Mouse (Mus musculus) left cerebral cortex, adult 11 months (tissue): ENCODE results near the gene E2f3.

Experiments
- DNase-seq: peaks from one replicate; pipeline ENCODE4 v3.0.0; 2022; ENCODE audit warnings: low spot score

The E2f3 gene

DNA sequence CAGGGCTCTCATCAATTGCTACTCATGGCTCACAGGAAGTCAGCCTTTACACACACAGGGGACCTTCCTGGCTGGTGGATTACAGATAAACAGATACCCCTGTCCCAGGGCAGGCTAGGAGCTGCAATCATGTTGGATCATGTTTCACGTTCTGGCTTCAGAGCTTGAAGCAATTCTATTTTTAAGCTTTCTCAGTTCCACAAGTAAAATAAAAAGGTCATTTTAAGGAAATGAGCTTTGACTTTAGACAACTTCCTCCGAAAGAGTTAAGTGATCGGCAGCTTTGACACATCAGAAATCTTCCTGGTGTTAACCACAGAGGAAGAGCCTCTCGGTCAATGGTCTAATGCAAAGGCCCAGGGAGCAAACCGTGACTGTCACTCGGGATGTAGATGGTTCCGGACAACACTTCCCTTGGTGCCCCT is 6.7 kb downstream of the E2f3 start:
- DNase-seq: no peak

DNA sequence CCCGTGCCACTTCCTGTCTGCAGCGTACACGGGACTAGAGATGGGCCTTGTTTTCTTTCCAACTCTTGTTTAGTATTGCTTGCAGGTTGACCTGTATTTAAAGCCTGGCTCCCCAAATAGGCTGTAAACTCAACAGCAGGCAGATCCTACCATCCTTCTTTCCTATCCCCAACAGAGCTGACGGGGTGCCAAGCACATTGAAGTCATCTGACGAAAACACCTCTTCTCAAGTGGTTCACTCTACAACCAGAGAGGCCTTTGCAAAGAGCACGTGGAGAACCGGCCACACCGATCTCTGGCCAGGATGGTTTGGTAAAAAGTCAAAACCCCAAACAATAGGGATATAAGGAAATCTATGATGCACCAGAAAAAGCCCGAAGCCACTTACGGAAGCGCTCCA is 8.5 kb downstream of the E2f3 start:
- DNase-seq: no peak

DNA sequence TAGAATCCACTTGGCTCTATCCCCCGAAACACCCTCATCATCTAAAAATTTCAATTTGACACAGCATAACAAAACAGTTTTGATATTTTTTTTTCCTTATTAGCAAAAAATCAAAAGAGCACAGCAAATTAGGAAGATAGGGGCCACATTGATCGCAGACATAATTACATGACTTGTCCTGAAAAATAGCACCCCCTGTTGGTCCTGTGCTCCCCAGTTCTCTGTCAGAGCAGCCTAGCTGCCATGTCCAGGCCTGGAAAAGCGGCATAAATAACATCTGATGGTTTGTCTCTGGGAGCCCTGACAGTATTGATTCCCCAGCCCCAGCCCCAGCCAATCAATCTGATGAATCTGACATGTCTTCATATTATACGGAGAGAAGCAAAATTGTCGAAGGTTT is 11.8 kb downstream of the E2f3 start:
- no peak for DNase-seq

DNA sequence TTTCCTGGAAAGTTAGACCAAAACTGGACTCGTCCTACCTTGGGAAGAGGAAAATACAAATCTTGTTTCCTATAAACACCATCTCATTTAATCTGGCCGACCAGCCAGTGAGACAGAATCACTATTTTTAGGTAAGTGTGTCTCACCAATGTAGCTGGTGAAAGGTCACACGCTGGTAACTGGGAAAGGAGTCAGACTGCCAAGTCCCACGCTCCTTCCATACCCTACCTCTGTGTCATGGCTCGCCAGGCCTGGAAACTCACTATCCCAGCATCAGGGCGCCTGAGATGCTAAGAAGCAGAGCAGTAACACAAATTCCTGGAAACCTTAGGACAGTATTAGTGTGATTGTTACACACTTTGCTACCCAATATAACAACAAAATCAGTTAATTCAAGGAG is 12.3 kb downstream of the E2f3 start:
- no peak for DNase-seq

DNA sequence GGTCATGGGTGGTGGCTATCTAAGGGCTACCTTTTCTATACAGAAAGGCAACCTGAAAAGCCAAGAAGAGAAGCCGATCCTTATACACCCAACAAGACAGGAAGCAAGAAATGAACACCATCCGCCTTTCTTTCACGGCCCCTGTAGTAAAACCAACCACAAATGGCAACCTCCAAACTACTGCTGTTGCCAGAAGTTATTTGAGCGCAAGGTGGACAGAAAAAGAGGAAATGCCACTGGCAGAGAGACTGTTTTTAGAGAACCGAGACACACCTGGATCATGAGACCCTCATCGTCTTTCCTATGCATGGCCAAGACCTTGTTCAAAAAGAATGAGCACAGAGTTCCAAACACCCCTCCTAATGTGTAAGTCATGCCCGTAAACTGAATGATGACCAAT is 15.5 kb downstream of the E2f3 start:
- DNase-seq: no peak

DNA sequence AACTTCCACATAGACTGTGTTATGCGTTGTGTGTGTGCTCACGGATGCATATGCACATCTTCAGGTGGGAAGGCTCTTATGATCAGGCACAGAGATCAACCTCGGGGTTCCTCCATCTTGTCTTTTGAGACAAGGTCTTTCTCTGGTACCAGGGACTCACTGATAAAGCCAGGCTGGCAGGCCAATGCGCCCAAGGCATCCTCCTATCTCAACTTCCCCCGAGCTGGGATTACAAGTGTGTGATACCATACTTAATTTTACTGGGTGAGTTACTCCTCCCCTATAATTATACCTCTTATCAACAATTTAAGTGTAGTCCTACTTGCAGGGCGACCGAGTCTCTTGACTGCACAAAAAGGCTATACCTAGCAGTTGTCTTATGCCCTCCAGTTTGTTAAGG is 17.2 kb downstream of the E2f3 start:
- no peak for DNase-seq

DNA sequence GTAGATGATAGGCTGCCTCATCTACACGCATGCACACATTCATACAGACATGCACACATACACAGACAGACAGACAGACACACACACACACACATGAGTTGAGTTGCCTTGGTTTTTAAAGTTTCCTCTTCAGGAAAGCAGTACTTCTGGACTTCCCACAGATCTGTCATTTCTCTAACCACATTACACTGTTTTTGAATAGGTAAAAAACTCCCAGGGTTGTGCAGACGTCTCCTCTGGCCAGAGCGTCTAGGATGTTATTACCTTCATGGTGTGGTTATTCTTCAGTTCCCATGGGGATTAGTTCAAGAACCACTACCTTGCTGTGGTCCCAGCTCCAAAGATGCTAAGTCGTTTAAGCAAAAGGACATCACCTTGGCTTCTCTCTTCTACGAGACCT is 18.5 kb downstream of the E2f3 start:
- no peak for DNase-seq

DNA sequence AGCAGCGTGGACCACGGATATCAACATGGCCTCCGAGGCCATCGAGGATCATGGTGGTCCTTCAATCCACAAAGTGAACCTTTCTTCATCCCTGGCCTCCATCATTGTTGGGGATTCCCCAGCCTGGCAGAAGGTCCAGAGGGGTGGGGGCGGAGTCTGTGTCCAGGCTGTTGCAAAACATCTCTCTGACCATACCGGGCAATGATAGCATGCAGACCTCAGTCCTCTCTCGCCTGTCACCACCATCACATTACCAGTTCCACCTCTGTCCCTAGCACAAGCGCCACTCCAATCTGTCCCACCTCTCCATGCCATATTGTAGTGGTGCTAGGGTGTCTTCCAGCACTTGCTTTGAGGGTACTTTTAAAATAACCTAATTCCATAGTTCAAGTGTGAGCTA is 18.9 kb downstream of the E2f3 start:
- no peak for DNase-seq

DNA sequence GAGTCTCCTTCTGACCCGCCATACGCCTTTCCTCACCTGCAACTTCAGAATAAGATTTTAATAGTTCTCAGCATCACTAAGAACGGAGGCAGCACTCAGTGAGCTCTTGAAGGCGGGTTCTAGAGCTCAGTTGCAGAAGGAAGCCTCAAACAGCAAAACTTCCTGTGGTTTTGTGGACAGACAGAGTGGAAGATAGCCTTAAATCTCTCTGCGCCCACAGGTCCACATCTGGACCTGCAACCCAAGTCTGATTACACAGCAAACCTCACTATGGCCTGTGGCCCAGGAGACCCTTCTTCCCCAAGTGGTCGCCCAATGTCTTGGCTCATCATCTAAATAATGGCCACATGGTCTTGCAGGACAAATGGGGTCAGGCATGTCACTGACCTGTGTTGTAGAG is 21.8 kb downstream of the E2f3 start:
- DNase-seq: no peak

DNA sequence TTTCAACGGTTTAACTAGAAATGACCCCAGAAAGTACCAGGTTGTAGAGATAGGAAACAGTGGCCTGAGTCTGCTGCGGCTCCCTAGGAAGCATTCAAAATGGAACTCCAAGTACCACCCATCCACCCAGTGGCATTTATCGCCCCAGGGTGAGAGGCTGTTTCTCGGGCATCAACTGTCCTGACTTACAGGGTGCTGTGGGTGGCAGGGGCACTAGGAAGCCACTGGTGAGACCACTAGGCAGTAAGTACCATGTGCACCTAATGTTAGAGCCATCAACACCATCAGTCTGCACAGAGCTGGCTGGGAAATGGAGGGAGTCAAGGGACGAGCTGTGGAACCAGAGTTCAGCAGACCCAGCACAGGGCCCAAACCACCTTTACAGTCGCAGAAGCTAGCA is 25.4 kb downstream of the E2f3 start:
- no peak for DNase-seq

DNA sequence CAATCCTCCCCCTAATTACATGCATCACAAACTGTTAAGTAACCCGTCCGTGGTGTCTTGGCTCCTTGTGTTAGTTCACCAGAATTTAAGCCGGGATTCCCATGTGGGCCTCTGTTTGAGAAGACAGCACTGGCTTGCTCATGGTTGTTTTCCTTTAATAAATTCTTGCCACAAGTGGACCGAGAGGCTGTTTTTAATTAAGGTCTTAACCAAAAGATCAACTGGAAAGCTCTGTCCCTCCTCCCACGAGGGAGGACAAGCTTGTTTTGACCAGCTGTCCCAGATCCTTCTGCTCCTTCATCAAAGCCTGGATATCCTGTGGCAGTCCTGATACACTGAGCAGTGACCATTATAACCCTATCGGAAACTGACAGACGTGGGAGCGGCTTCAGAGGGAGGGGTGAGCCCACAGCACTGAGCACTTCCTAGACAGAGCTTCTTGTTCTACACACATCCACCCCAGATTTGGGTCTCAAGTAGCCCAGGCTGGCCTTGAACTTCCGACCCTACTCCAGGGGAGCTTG is 28.1 kb downstream of the E2f3 start:
- DNase-seq: no peak

DNA sequence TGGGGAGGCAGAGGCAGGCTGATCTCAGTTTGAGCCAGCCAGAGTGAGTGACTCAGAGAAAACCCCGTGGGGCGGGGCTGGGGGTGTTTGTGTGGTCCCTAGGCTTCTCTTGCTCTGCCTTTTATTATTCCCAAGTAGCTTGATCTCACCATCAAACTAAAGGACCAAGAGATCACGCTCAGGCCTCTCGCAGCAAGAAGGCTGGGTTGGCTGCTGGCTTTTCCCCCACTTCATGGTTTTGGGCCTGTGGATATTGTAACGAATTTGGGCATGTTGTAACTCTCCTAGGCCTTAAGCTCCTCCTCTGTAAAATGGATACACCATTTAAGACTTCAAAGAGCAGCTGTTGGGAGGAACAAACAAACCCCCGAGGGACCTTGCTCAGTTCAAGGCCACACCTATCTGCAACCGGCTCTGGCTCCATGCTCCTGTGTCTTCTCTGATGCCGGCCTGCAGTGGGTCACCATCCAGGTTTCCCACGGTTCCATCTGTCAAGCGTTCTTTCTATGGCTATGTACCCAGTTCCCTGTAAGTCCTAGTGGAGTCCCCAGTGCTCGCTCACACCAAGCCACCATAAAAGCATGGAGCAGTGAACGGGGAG is 28.9 kb downstream of the E2f3 start:
- DNase-seq: no peak

DNA sequence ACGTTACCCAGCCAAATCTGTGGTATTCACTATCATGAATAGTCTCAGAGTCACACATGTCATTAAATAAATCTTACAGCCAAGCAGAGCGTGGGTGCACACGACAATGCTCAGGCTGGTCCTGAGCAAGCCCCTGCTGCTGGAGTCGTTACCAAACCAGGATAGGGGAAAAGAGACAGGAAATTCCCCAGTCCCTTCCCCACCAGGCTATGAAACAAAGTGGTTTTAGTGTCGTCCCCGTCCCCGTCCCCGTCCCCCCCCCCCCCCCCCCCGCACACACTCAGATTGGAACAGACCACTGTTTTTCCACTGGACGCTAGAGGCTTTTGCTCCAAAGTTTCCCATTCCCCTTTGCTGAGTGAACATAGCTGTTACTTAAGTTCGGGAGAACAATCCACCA is 30.6 kb downstream of the E2f3 start:
- no peak for DNase-seq

DNA sequence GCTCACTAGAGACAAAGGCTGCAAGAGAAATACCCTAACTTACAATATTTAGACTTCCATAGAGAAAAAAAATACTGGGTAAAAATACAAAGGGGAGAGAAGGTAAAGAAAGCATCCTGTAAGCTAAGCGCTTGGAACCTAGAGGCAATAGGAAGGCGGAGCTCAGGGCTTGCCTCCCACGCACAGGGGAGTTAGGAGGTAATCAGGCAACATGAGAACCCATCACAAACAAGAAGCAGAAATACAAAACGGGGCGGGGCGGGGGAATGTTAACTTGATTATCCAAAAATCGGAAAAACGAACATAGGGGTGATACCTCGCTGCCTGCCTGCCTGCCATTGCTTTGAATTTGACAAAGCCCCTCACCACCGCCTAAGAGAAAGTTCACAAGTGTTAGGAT is 31.1 kb downstream of the E2f3 start:
- no peak for DNase-seq

DNA sequence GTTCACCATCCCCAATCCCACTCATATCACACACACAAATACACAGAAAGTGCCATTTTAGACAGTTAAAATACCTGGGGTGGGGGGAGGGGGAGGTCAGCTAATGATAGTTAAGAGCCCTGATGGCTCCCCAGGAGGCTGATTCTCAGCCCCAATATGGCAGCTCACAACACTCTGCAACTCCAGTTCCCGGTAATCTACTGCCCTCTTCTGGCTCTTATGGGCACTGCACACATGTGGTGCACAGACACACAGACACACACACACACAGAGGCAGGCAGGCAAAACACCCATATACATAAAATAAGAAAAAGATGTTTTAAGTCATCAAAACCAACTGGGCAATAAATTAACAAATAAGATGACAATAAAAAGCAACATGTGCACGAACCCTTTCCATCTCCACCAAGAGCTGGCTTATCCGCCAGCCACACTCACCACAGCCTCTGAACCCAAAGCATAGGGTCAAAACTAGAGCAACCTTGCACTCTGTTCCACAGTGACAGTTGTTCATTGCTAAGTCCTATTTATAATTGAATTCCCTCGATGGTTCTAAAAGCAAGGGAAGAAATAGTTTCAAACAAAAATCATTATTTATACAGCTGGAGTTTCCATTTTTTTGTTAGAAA is 32.3 kb downstream of the E2f3 start:
- no peak for DNase-seq

DNA sequence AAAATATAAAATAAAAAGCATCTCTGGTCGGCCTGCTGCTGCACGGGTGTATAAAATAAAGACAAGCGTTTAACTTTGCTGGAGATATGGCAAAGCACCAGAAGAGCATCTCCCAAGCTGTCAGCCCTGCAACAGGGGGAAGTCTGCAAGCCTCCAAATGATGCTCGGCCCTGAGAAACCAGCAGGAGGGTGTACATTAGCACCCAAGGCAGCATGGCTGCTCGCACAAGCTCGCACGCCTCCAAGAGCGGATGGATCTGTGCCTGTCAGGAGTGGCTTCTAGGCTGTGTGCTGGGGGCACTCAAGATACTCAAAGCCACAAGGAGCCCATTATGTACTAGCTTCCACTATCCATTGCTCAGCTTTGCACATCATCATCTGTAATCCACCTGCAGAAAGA is 39.8 kb downstream of the E2f3 start:
- no peak for DNase-seq

DNA sequence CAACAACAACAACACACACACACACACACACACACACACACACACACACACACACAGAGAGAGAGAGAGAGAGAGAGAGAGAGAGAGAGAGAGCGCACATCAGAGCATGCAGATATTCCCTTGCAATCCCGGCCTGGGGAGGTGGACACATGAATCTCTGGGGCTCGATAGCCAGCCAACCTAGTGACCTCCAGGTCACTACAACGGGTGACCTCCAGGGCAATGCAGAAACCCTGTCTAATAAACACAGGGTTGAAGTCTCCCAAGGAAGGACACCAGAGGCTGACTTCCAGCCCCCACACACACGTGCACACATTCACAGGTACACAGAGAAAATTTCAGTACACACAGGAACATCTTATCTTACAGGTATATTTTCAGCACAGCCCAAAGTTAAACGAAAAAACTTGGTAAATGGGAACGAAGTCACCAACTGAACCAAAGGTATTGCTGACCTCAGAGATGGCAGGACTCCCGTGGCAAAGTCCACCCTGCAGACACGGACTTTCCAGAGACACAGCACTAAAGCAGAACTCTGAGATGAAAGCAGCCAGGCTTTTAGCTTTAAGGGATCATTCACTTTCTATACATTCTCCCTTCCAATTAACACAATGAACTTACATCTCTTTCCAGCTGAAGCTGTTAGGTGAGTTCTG is 40.8 kb downstream of the E2f3 start:
- DNase-seq: no peak

DNA sequence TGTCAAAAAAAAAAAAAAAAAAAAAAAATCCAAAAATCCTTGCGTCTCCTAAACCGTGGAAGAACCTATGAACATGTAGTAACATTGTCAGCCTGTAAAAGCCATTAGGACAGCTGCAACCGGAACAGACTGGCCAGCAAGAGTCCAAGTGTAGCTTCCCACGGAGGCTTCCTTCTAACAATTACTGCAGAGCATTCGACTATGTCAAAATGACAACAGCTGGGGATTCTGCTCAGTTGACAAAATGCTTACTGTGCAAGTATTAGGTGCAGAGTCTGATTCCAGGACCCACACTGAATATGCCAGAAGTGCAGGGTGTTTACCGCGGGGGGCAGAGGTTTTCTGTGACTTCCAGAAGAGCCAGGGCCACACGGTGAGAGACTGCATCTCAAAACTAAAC is 41.4 kb downstream of the E2f3 start:
- no peak for DNase-seq

DNA sequence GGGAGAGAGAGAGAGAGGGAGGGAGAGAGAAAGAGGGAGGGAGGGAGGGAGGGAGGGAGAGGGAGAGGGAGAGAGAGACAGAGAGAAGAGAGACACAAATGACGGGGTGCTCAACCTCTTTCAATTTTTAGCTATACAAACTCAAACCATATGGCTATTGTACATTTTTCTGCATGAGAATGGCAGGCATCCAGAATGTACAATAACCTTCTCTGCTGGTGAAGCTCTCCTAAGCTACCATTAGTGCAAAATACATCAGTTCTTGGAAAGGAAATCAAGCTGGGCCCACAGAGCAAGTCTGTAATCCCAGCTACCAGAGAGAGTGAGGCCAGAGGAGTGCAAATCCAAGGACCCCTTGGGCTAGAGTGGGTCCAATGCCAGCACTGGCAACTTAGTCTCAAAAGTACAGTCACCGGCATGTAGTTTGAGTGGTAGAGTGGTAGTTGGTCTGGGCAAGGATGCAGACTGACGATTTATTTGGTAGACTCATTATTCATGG is 42.3 kb downstream of the E2f3 start:
- no peak for DNase-seq

DNA sequence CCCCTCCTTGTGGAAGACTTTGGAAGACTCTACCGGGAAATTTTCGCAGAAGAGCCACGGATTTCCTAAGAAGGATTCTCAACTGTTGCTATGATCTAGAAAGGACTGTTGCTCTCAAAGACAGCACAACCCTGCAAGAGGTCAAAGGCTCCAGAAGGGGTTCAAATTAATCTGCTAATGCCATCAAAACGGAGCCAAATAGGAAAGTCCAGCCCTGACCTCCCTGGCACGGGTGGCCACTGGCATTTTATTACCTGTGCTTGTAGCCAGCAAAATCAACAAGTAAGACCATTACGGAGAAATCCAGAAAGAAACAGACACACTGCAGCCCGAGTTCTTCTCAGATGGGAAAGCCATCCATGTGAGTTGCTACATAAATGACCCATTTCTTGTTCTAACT is 45.8 kb downstream of the E2f3 start:
- DNase-seq: no peak

DNA sequence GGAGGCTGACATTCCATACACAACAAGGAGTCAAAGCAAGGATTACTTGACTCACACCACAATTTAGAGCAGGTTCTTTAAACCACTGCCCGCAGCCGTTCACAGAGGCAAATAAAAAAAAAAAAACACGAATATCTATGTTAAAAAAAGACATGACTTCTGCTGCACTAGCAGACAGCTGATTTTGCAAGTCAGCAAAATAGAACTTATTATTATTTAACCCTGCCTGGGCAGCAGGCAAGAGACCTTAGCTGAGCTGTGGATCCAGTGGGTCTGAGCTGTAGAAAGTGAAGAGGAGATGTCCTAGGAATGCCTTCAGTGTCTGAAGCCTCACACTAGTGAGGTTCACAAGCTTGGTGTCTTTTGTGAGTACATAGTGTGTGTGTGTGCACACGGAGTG is 46.5 kb downstream of the E2f3 start:
- DNase-seq: no peak

DNA sequence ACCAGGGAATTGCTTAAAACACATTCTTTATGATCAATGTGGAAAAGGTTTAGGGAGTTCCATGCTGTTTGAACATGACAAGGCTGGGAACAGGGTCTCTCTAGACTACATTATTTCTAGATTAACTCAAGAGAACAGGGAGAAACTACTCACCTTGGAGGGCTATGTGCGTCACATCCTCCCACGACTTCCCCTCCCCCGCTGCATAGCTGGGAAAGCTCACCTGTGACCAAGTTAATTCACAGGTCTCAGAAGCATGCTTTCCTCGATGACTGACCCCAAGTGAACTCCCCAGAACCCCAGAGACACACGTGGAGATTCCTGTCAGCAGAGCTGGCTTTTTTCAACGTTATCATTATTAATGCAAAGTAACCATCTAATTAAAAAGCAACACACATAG is 47.1 kb downstream of the E2f3 start:
- DNase-seq: no peak

DNA sequence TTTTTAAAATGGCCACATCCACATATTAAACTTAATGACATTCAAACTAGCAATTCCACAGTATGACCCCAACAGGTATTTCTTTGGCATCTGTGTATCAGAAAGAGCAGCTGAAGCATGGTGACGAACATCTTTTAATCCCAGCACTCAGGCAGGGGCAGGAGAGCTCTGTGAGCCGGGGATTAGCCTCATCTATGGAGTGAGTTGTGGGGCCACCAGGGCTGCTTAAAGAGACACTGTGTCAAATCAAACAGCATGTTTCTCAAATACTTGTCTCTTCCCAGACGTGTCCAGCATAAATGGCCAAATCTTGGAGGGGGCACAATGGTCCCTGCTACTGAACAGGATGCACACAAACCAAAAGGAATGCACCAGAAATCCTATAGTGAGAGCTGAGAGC is 59.7 kb downstream of the E2f3 start:
- DNase-seq: no peak

DNA sequence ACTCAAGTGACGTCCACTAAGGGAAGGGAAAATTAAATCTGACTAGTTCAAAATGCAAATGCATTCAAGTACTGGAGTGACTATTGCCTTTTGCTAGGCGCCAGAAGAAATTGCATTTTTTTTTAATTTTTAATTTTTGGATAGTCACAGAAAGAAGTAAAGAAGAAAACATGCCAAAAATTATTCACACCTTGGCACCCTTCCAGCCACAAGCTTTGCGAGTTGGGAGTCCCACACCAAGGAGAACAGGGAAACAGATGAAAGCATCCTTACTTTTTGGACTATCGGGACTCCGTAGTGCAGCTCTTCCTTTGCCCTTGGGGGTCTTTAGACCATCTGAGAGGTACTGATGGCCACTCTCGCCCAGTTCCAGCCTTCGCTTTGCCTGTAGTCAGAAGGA is 66.0 kb downstream of the E2f3 start:
- DNase-seq: no peak
